Mouse (Mus musculus): ENCODE measurements at regions not wholly inside any gene's neighbourhood (a gene's known extent, or its start where the extent isn't known, plus 50 kb on each side); places are given as distances from the start of the nearest gene placed in this dataset.
A peak's percentile ranks its signal among the peaks of the same experiment; 100 is the strongest.

- H3K36me3 ChIP-seq (ENCODE audit: control insufficient read depth, insufficient read depth, low read length): peaks cover 19% of the 10 kb centered on the region; the same call in 1 of the 2 replicates
- ATAC-seq (ENCODE audit: insufficient number of reproducible peaks, low FRiP score, low TSS enrichment, low read depth) (no peak; the same call in 1 of the 2 replicates), DNase-seq (ENCODE audit: low spot score) (peak; percentile 32)
- no peak overlapping the region for H3K4me3 ChIP-seq (ENCODE audit: low read depth, low read length)
- H3K27me3 ChIP-seq (ENCODE audit: control insufficient read depth, insufficient read depth, low read length): peaks cover 12% of the 10 kb centered on the region
- peaks cover 74% of the 10 kb centered on the region for H3K9me3 ChIP-seq (ENCODE audit: control insufficient read depth, low read length)
- H3K27ac ChIP-seq (replicated peaks; ENCODE audit: low read depth, low read length): no peak overlapping the region
- no peak overlapping the region for H3K9ac ChIP-seq (ENCODE audit: low read length)
- no peaks in the 10 kb centered on the region for H3K4me1 ChIP-seq (ENCODE audit: control insufficient read depth, insufficient read depth, low read length)
- no peak overlapping the region for H3K4me2 ChIP-seq (ENCODE audit: low read depth, severe bottlenecking)
- 68% methylated on average over 8 of the region's 8 CpGs for WGBS
Observed at GRCm38 (mm10) chr12:20230893-20231235, 276.6 kb downstream of the Gm21863 start.

GRCm38 (mm10) chr12:20231528-20231927 is 277.2 kb downstream of the Gm21863 start:
- no peak overlapping the region for H3K4me2 ChIP-seq (ENCODE audit: low read depth, severe bottlenecking)
- peak; percentile 48 for DNase-seq (ENCODE audit: low spot score)
- WGBS: 71% methylated on average over 12 of the region's 12 CpGs
- ATAC-seq (ENCODE audit: insufficient number of reproducible peaks, low FRiP score, low TSS enrichment, low read depth): peak; percentile 12; the same call in 1 of the 2 replicates
- peaks cover 74% of the 10 kb centered on the region for H3K9me3 ChIP-seq (ENCODE audit: control insufficient read depth, low read length)
- H3K4me3 ChIP-seq (ENCODE audit: low read depth, low read length): no peak overlapping the region
- no peak overlapping the region for H3K27ac ChIP-seq (replicated peaks; ENCODE audit: low read depth, low read length)
- peaks cover 12% of the 10 kb centered on the region for H3K27me3 ChIP-seq (ENCODE audit: control insufficient read depth, insufficient read depth, low read length)
- no peaks in the 10 kb centered on the region for H3K4me1 ChIP-seq (ENCODE audit: control insufficient read depth, insufficient read depth, low read length)
- H3K36me3 ChIP-seq (ENCODE audit: control insufficient read depth, insufficient read depth, low read length): peaks cover 19% of the 10 kb centered on the region; the same call in 1 of the 2 replicates
- H3K9ac ChIP-seq (ENCODE audit: low read length): no peak overlapping the region

DNA sequence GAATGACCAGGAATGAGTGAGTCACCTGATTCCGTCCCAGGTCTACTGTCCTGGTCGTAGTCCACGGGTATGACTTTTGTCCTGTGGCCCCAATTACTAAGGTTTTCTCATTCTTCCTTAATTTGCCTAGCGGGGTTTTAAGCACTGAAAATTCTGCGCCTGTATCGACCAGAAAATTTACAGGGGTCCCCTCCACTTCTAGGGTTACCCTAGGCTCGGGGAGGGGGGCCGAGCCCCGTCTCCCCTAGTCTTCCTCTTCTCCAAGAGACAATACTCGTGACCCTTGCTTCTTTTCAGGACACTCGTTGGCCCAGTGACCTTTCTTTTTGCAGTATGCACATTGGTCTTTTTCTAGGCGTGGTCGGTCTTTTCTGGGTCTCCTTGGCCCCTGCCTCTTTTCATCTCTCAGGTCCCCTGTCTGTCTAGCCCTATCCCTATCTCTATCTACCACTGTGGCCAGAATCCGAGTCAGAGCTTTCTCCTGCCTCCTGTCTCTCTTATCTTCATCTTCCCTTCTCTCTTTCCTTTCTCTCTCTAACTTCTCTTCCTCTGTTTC is 277.8 kb downstream of the Gm21863 start:
- H3K36me3 ChIP-seq (ENCODE audit: control insufficient read depth, insufficient read depth, low read length): peaks cover 19% of the 10 kb centered on the region; the same call in 1 of the 2 replicates
- H3K4me2 ChIP-seq (ENCODE audit: low read depth, severe bottlenecking): no peak overlapping the region
- no peaks in the 10 kb centered on the region for H3K4me1 ChIP-seq (ENCODE audit: control insufficient read depth, insufficient read depth, low read length)
- ATAC-seq (ENCODE audit: insufficient number of reproducible peaks, low FRiP score, low TSS enrichment, low read depth) (peak; percentile 18; the same call in 1 of the 2 replicates), DNase-seq (ENCODE audit: low spot score) (peak; percentile 28)
- peaks cover 70% of the 10 kb centered on the region for H3K9me3 ChIP-seq (ENCODE audit: control insufficient read depth, low read length)
- no peak overlapping the region for H3K4me3 ChIP-seq (ENCODE audit: low read depth, low read length)
- 73% methylated on average over 14 of the region's 14 CpGs for WGBS
- H3K9ac ChIP-seq (ENCODE audit: low read length): no peak overlapping the region
- peaks cover 12% of the 10 kb centered on the region for H3K27me3 ChIP-seq (ENCODE audit: control insufficient read depth, insufficient read depth, low read length)
- H3K27ac ChIP-seq (replicated peaks; ENCODE audit: low read depth, low read length): no peak overlapping the region

- peaks cover 19% of the 10 kb centered on the region; the same call in 1 of the 2 replicates for H3K36me3 ChIP-seq (ENCODE audit: control insufficient read depth, insufficient read depth, low read length)
- H3K27ac ChIP-seq (replicated peaks; ENCODE audit: low read depth, low read length): no peak overlapping the region
- no peak overlapping the region for H3K4me2 ChIP-seq (ENCODE audit: low read depth, severe bottlenecking)
- 69% methylated on average over 32 of the region's 32 CpGs for WGBS
- H3K9me3 ChIP-seq (ENCODE audit: control insufficient read depth, low read length): peaks cover 62% of the 10 kb centered on the region
- peak; percentile 73 for ATAC-seq (ENCODE audit: insufficient number of reproducible peaks, low FRiP score, low TSS enrichment, low read depth)
- no peak overlapping the region for H3K4me3 ChIP-seq (ENCODE audit: low read depth, low read length)
- H3K27me3 ChIP-seq (ENCODE audit: control insufficient read depth, insufficient read depth, low read length): peaks cover 12% of the 10 kb centered on the region
- peak; percentile 45 for DNase-seq (ENCODE audit: low spot score)
- no peaks in the 10 kb centered on the region for H3K4me1 ChIP-seq (ENCODE audit: control insufficient read depth, insufficient read depth, low read length)
- no peak overlapping the region for H3K9ac ChIP-seq (ENCODE audit: low read length)
Observed at GRCm38 (mm10) chr12:20232746-20233453, 278.6 kb downstream of the Gm21863 start.

DNA sequence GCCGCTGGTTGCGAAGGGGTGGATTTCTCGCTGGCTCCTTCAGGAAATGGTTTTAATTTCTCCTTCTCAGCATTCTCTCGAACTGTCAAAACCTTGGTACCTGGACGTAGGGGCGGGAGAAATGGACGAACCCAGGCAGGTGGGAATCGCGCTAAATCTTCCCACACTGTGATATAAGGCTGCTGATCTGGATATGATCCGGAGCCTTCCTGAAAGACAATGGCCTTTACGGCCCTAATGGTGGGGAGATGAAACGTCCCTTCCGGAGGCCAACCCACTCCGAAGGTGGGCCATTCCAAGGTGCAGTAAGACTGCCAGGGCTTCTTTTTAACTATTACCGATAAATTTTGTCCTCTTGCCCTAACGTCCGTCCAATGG is 279.1 kb downstream of the Gm21863 start:
- Histone ChIP-seq H3K27me3 (ENCODE audit: control insufficient read depth, insufficient read depth, low read length) (peaks cover 12% of the 10 kb centered on the region), H3K36me3 (ENCODE audit: control insufficient read depth, insufficient read depth, low read length) (peaks cover 17% of the 10 kb centered on the region; the same call in 1 of the 2 replicates), H3K9me3 (ENCODE audit: control insufficient read depth, low read length) (peaks cover 56% of the 10 kb centered on the region), H3K4me2 (ENCODE audit: low read depth, severe bottlenecking) (no peak overlapping the region), H3K9ac (ENCODE audit: low read length) (no peak overlapping the region), H3K4me1 (ENCODE audit: control insufficient read depth, insufficient read depth, low read length) (no peaks in the 10 kb centered on the region), H3K4me3 (ENCODE audit: low read depth, low read length) (no peak overlapping the region), H3K27ac (replicated peaks; ENCODE audit: low read depth, low read length) (no peak overlapping the region)
- DNase-seq (ENCODE audit: low spot score) (peak; percentile 43), ATAC-seq (ENCODE audit: insufficient number of reproducible peaks, low FRiP score, low TSS enrichment, low read depth) (peak; percentile 56)
- WGBS: 67% methylated on average over 17 of the region's 17 CpGs

DNA sequence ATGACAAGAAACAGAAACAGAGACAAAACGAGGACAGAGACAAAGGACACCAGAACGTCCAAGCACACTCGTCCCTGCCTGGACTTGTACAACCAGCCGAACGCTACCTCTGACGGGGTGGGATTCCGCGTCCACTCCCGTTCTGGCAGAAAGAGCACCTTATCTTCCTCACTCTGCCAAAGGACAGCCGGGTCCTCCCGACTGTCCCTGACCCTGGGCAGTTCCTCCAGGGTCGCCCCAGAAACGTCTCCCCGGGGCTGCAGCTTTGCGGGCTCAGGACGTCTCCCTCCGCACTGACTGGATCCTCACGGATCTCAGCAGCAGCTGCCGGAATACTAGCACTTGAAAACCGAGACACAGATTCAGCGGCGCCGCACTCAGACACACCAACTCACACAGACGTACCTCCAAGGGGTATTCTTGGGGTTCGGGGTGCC is 279.6 kb downstream of the Gm21863 start:
- H3K9ac ChIP-seq (ENCODE audit: low read length): no peak overlapping the region
- H3K27ac ChIP-seq (replicated peaks; ENCODE audit: low read depth, low read length): no peak overlapping the region
- no peak overlapping the region for H3K4me2 ChIP-seq (ENCODE audit: low read depth, severe bottlenecking)
- peaks cover 15% of the 10 kb centered on the region; the same call in 1 of the 2 replicates for H3K36me3 ChIP-seq (ENCODE audit: control insufficient read depth, insufficient read depth, low read length)
- peaks cover 12% of the 10 kb centered on the region for H3K27me3 ChIP-seq (ENCODE audit: control insufficient read depth, insufficient read depth, low read length)
- H3K4me3 ChIP-seq (ENCODE audit: low read depth, low read length): no peak overlapping the region
- DNase-seq (ENCODE audit: low spot score): peak; percentile 59
- peaks cover 52% of the 10 kb centered on the region for H3K9me3 ChIP-seq (ENCODE audit: control insufficient read depth, low read length)
- peak; percentile 55 for ATAC-seq (ENCODE audit: insufficient number of reproducible peaks, low FRiP score, low TSS enrichment, low read depth)
- 69% methylated on average over 25 of the region's 25 CpGs for WGBS
- no peaks in the 10 kb centered on the region for H3K4me1 ChIP-seq (ENCODE audit: control insufficient read depth, insufficient read depth, low read length)
